Mouse (Mus musculus): ENCODE results near the gene Gabrr1.
"Not testable (repeated sequence)": the region's sequence is repeated elsewhere in the genome, so short reads cannot be mapped to it uniquely, and the experiment has no call there.

Gabrr1 gene

DNA sequence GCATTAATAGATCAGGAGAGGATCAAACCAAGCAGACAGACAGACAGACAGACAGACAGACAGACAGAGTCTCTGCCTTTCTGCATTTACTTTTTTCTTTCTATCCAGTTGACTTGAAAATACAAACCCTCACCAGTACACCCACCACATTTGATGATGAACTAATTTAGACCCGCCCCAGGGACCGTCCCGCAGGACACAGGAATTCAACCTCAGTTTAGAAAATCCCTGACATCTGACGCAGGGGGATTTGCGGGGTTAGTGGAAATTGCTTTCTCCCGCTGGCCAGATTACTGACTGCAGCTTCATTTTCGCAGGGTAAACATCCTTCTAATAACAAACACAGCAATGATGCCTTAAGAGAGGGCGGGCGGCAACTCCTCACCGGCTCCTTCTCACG, at the start of gene Gabrr1:
Gene Gabrr1 (plus strand): TSS at position 301 of the 400 bp plus-strand sequence.
- no peak for DNase-seq (ENCODE audit: low read depth, low spot score)

DNA sequence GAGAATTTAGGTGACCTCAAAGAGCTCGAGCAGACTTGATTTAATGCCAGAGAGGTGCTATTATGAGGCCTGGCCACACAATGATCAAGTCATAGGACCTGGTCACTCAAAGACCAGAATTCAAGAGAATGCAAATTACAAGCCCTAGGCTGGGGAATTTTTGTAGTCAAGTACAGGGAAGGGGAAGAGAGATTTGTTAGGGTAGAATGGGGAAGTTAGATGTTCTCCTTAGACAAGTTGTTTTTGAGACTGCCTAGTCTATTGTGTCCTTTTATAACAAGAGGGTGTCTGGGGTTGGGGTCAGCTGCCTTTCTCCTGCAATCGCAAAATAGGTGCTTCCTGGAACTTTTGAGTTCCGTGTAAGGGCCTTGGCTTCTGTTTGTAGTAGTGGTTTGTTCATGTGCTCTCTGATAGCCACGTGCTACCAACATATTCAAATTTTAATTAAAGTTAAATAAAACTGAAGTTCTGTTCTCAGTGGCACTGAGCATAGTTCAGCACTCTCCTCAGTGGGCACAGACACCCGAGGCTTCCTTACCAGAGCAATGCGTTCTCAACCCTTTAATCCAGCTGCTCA, 33.1 kb upstream of the Gabrr1 start:
- DNase-seq (ENCODE audit: low read depth, low spot score), result no peak

DNA sequence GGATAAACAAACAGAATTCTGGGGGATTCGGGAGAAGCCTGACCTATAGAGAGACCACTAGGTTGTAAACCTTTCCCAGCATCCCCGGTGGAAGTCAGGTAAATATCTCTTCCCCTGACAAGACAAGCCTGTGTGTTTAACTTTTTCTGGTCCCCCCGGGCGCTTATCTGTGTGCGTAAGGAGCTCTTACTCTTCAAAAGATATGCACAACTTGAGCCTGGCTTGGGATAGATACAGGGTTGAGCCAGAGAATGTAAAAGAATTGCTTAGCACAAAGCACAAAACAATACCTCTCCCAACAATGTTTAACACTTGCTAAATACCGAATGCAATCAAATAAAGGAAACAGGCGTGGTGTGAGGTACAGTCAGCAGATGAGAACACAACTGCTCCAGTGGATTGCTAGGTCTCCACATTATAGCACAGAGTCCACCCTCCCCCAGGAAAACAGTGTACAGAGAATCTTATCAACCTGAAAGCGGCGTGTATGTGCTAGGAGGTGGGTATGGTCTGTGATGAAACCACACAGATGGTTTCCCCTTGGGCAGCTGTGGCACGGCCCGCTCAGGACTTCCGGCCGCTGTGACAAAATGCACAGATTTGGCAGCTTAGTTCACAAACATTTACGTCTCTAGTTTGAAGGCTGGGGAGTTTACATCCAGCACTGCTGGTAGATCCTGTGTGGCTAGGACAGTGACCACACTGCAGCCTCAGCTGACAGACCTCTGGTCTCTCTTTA, 22.4 kb upstream of the Gabrr1 start:
- peak; percentile 32 for DNase-seq (ENCODE audit: low read depth, low spot score)

DNA sequence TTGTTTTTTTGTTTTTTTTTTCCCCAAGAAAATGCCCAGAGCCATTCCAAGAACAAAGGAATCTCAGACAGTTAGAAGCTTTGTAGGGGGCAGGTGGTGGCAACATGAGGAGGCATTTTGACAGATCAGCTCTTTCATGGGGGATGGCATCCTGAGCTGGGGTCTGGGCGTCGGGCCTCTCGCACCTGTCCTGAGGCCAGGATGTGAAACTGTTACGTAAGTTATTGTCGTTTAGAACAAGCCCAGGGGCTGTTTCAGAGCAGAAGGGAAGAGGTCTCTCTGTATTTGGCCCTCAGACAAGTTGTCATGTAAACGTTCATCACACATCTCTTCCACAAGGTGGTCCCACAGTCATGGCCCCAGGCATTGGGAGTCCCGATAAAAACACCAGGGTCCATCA, 21.5 kb upstream of the Gabrr1 start:
- DNase-seq (ENCODE audit: low read depth, low spot score), result no peak

DNA sequence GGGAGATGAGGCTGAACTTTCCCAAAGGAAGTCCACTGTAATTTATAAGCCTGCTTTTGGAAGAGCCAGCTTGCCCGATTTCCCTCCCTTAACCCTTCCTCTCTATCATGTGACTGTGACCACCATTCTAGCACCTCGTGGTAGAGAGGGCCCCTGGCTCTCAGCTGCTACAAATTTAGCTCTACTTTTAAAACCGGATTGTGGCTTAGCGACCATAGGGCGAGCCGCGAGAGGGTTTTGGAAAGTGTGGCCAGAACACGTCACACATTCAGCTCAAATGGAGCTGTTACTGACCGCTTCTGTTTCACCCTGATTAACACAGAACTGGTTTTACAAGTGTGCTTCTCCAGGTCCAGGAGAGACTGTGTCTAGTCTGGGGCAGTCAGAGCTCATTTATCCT, 21.0 kb upstream of the Gabrr1 start:
- no peak for DNase-seq (ENCODE audit: low read depth, low spot score)

DNA sequence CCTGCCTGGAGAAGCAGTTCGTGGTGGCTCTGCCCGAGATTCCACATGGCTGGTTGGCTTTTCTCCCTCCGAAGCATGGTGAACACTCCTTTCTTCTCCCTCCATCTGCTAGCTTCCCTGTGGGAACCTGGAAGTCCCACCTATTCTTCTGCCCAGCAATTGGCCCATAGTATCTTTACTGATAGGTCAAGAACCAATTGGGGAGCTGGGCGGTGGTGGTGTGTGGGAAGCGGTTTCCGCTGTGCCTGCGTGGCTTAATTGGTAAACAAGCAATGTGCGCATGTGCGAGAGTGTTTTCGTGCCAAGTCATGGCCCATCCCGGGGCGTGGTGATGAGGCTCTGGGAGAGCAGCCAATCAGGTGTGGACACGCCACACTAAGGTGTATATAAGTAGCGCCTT, 19.5 kb upstream of the Gabrr1 start:
- not testable (repeated sequence) for DNase-seq (ENCODE audit: low read depth, low spot score)

DNA sequence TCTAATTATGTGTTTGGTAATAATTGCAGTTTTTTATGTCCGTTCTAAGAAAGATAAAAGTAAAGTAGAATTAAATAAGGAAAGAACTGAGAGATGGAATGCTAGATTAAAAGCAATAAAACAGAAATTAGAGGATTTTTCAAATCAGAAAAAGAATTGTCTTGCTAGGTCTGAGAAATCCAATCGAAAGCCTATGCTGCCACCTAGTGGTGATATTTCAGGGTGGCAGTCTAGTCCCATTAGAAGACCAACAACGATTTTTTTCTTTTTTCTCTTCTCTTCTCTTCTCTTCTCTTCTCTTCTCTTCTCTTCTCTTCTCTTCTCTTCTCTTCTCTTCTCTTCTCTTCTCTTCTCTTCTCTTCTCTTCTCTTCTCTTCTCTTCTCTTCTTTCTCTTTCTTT, 13.2 kb upstream of the Gabrr1 start:
- DNase-seq (ENCODE audit: low read depth, low spot score), result peak; percentile 88

DNA sequence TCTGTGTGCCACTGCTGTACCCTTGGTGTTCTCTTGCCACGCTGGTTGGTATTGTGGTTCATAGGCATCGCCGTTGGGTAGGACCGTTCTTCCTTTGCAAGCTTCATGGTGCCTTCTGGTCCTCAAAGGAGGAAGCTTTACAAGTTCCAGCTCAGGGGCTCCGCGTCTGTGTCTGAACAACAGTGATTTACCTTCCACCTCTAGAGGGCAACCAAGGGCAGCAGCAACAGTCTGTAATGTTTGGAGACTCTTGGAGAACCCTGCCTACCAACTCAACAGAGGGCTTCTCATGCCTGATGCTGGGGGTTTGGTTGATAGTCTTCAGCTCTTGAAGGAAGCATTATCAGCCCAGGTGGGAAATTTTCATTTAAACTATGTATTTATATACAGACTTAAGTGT, 7.8 kb upstream of the Gabrr1 start:
- DNase-seq (ENCODE audit: low read depth, low spot score), result peak; percentile 76

DNA sequence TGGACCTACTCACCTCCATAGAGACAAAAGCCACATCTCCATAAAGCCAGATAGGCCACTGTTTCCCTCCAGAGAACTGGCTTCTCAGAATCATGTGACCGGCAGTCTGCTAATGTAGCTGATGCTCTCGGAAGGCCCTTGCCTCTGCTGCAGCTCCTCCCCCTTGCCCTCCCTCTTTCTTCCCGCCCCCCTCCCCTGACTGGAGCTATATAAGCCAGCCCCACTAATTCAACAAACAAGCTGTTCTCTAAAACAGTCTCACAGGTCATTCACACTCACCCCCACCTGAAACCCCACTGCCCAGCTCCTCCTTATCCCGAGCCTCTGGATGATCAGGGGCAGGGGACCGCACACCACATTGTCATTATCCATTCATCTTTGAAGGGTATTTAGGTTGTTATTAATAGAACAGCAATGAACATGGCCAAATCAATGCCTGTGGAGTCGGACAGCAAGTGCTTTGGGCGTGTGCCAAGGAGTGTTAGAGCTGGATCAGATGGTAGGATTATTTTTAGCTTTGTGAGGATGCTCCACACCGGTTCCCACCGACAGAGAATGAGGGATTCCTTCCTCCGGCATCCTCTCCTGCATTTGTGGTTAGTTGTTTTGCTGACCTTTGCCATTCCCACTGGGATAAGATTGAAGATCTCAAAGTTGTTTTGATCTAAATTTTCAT, 6.8 kb upstream of the Gabrr1 start:
- DNase-seq (ENCODE audit: low read depth, low spot score), result no peak

DNA sequence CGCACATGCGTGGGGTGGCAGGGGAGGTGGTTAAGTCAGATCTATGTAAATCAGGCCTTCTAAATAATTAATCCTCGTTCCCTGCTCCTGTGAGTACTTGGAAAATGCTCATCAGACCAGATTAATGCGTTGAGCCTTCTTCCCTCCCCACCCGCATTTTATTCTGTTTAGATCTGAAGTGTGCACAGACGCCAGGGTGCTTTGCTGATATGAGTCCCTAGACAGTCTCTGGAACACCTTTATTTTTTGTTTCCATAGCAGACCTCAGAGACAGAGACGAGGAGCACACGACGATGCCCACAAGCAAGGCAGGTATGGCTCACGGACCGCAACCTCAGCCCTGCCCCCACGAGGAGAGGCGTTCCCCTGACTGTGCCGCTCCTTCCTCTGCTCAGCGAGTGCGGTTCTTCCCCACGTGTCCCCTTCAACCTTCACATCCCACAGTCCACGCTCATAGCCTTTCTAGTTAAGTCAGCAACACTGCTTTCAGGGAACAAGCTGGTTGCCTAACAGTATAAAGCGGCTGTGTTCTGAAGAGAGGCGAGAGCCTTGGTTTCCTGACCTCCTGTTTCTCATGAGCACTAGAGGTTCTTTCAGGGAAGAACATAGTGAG, 14.5 kb downstream of the Gabrr1 start:
- peak; percentile 57 for DNase-seq (ENCODE audit: low read depth, low spot score)

DNA sequence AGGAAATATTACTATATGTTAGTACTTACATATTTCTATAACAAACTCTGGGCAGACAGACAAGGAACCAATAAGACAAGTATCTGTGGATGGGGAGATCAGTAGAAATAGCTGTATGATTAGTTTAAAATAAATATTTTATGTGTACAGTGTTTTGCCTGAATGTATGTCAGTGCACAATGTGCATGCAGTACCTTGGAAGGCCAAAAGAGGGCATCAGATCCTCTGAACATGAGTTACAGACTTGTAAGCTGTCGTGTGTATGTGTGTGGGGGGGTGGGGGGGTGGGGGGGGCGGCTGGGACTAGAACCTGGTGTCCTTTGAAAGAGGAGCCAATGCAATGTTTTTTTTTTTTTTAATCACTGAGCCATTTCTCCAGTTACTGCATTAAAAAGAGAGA, 15.5 kb downstream of the Gabrr1 start:
- DNase-seq (ENCODE audit: low read depth, low spot score), result peak; percentile 88

DNA sequence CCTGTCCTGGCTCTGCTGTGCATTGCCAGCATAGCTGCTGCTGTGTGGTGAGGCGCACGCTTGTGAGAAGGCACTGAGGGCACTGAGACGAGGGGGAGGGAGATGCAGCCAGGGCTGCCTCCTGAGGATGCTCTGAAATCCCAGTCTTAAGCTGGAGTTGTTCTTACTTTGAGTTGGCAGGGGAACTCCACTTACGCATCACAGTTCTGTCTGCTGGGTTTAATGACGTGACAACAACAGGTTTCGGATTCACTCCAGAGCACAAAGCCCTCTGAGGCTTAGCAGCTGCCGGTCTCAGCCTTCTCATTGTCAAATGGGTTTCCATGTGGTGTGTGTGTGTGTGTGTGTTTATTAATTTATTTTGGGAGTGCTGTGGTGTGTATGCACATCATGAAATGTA, 16.8 kb downstream of the Gabrr1 start:
- DNase-seq (ENCODE audit: low read depth, low spot score), result peak; percentile 8

DNA sequence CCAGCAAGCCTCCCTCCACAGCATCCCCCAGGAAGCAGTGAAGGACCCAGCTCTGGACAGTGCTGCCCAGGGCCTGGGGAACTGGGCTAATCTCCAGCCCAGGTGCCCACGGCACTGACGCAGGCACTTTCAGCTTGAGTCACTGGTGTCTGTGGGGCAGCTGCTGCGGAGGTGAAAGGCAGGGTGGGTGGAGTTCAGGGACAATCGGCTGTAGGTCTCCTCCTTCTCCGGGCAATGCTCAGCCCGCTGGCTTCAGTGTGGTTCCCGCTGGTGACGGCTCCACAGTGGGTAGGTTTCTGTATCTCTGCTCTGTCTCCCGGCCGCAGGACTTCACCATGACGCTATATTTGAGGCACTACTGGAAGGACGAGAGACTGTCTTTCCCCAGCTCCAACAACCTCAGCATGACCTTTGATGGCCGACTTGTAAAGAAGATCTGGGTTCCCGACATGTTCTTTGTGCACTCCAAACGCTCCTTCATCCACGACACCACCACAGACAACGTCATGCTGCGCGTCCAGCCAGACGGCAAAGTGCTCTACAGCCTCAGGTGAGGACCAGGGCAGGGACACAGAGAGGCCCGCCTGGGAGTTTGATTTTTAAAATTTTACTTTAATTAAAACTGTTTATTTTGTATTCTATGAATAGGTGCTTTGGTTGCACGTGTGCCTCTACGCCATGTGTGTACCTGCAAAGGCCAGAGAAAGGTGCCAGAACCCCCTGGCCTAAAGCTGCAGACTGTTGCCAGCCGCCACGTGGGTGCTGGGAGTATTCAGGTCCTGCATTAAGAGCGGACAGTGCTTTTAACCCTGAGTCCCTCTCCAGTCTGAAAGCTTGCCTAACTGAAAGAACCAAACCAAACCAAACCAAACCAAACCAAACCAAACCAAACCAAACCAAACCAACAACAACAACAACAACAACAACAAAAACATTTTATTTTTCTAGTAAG, 20.0 kb downstream of the Gabrr1 start:
- no peak for DNase-seq (ENCODE audit: low read depth, low spot score)

DNA sequence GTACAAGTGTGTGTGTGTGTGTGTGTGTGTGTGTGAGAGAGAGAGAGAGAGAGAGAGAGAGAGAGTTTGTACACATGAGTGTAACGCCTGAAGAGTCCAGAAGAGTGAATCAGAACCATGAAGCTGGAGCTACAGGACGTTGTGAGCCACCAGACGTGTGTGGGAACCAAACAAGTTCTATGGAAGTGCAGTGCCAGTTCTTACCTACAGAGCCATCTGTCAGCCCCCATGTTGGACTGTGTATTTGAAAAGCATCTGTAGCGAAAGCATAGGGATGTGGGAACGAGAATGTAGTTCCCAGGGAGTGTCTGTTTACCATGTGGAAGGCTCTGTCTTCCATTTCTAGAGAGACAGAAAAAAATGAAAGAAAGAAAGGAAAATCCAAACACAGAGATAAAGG, 51.2 kb downstream of the Gabrr1 start:
- no peak for DNase-seq (ENCODE audit: low read depth, low spot score)

DNA sequence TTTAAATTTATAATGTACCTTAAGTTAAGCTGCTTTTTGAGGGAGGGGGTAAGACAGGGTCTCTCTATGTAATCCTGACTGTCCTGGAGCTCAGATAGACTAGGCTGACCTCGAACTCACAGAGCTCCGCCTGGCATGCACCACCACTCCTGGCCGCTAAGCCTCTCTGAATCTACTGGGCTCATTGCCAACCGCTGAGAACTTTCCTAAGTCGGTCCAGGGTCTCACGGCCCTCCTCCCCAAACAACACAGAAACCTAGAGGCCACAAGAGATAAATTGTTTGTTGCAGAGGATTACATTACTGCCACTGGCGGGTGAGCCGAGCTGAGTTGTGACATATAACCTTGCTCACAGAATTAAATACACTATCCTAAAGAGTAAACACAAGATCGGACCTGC, 55.8 kb downstream of the Gabrr1 start:
- DNase-seq (ENCODE audit: low read depth, low spot score), result peak; percentile 21

DNA sequence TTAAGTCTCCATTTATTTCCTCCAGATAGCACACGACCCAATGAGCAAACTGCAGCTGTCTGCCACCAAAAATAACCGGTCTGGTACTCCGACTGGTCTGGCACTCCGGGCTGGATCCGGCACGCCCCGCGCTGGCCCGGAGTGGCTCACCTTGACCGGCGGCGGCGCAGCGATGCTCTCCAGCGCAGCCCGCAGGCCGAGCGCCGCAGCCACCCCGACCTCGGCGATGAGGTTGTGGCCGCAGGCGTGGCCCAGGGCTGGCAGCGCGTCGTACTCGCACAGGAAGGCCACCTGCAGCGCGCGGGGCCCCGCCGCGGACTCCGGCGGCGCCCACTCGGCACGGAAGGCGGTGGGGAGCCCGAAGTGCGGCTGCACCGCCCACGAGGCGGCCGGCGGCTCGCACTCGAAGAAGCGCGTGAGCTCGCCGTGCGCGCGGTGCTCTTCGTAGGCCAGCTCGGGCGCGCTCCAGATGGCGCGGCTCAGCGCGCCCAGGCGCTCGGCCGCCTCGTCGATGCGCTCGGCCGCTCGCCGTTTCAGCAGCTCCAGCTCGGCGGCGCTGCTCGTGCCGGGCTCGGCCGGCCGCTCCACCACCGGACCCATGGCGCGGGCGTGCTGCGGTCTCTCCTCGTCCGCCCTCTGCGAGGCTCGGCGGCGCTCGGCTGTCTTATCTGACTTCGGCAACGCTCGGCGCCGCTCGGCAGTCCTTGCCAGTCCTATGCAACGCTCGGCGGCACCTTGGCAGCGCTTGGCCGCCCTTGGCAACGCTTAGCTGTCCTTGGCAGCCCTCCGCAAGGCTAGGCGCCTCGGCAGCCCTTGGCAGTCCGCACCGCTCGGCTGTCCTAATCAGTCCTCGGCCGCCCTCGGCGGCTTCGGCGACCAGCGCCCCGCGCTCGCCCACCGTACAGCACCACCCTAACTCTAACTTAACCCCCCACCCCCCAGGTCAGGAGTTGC, 56.7 kb downstream of the Gabrr1 start:
- peak; percentile 71 for DNase-seq (ENCODE audit: low read depth, low spot score)

DNA sequence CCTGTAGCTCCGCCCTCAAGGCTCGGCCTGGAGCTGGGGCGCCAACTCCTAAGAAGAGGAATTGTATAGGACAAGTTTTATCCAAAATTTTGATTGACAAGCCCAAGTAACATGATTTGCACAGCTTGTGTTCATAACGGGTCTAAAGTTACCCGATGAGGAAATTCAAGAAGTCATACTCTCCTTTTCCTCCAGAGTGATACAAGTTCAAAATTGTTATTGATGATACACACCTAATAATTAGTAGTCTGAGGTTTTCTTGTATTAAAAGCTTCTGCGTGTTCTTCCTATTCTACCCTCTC, 57.4 kb downstream of the Gabrr1 start, which contains the start of gene Pm20d2:
Gene Pm20d2 (minus strand): TSS at position 3 of the 302 bp plus-strand sequence.
- no peak for DNase-seq (ENCODE audit: low read depth, low spot score)

DNA sequence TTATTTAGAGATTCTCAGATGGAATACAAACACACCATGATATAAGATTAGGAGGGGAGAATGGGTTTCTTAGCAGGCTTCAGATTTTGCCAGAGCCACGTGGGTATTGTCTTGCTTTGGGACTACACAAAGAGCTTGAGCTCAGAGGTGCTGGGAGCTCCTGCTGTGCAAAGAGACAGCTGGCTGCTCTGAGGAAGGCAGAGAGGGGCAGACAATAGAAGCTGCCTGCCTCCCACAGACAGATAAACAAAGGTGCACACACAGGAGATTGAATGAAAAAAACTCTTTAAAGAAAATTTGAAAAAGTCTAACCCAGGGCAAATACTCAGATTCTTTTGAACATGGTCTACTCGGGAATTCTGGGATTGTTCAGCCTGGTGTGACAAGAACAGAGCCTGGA, 65.8 kb downstream of the Gabrr1 start:
- DNase-seq (ENCODE audit: low read depth, low spot score), result no peak

DNA sequence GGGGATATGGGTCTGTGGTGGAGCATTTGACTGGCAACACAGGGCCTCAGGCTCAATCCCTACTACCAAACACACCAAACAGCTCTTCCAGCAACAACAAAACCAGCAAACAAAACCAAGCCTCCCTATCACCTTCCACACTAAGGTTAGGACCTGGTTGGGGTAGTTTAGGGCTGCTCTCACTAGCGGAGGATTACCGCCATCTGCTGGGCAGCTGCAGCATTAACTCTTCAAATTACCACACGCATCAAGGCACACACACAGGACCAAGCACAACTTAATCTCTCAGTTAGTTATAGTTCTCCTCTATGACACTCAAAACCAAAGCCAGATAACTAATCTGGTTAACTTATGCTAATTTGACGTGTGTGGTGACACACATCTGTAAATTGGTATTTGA, 72.4 kb downstream of the Gabrr1 start:
- DNase-seq (ENCODE audit: low read depth, low spot score), result peak; percentile 76

DNA sequence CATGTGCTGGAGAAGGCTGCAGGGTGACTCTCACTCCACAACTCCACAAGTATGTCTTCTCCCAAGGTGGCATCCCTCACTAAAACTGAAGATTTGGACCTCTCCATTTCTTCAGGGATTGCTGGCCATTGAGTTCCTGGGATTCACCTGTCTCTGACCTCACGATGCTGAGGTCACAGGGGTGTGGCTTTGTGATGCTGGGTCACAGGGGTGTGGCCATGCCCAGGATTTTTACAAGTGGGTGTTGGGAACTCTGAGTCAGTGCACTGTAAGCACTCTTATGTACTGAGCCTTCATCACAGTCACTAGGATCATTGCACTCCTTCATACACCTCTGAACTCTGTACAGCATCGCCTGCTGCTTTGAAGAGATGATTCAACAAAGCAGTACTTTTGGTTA, 75.2 kb downstream of the Gabrr1 start:
- DNase-seq (ENCODE audit: low read depth, low spot score), result peak; percentile 6

All from CD4-positive, CD25-positive, alpha-beta regulatory T cell, adult 2 months (primary cell).